Mouse (Mus musculus) layer of hippocampus, postnatal 25 days (tissue): ENCODE data around the gene Gm8332. TPM values are rescaled to one million over a fixed set of nuclear protein-coding genes. Genes with fewer than 3 reads are reported as not detected.
"Not testable (repeated sequence)": the region's sequence is repeated elsewhere in the genome, so short reads cannot be mapped to it uniquely, and the experiment has no call there.

Experiments
- DNase-seq, 2 experiments: peaks; one replicate each; pipeline ENCODE4 v3.0.0; 2022; ENCODE audit warnings: mixed read lengths in 2 of 2, low spot score in 1 of 2; ENCODE audit errors: extremely low spot score in 1 of 2
- total RNA-seq, 2 experiments: library from RNA; stranded (reverse); gene quantifications; 2 replicates each; pipeline ENCODE4 v1.2.3; 2021

Gm8332 gene
- total RNA-seq: not detected

GRCm38 (mm10) chr12:88250000-88250399 is at the start of gene Gm8332:
Gene Gm8332, minus strand, starts transcription at chr12:88250100.
- DNase-seq: not testable (repeated sequence)

DNA sequence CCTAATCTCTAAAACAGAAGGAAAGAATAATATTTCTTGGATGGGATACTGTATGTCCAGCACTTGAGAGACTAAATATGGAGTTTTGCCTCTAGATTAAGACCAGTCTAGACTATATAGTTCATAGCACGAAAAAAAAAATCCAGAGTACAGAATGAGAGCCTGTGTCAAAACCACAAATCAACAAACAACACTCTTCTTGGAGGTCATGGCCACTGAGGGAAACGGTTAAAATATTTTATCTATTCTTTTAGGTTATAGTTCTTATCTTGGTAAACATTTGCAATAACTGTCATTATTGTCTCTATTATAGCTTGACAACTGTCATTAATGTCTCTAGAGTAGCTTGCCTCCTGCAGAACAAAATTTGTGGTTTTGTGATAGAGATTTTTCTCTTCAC is 47.3 kb upstream of the Gm8332 start:
- not testable (repeated sequence) for DNase-seq

DNA sequence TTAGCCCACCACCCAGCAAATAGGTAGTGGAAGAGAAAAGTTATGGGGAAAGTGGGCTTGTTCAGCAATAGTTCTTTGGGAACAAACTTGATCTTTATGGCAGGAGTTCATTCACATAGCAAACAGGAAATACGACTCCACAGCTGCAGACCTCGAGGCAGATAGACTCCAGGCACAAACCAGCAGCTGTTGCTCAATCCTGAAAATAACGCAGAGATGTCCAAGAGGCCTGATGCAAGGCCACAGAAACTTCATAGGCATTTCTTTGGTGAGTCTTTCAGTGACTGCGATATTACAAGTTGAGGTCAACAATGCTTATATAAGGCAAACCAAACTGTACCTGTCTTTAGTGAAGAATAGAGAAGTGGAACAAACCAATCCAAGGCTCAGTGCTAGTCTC is 43.2 kb upstream of the Gm8332 start:
- not testable (repeated sequence) for DNase-seq

DNA sequence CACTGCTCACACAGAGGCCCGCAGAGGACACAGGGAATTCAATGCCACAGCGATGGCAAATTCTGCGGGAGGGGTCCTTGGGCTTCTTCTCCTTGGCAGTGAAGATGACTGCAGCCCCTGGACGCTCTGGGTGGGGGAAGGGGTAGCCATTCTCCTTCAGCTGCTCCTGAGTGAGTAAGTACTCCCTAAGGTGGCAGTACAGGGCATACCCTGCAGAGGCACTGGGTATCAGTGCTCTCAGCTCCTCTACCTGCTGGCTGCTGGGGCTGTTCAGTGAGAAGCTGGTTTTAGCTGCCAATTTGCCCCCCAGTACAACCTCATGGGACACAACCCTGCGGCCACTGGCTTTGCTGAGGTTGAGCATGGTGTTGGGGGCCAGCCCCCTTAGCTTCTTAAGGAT is 35.3 kb upstream of the Gm8332 start:
- DNase-seq: not testable (repeated sequence)

DNA sequence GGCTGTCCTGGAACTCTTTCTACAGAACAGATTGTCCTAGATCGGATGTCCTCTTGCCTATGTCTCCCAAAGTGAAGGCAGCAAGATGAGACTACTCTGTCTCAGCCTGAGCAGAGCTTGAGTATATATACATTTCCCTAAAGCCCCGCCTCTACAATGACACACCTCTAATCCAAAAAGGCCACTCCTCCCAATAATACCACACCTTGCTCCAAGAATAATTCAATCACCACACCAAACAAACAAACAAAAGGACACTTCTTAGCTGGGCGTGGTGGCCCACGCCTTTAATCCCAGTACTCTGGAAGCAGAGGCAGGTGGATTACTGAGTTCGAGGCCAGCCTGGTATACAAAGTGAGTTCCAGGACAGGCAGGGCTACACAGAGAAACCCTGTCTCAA is 24.5 kb upstream of the Gm8332 start, which contains the start of gene Gm5662:
Gene Gm5662, minus strand, starts transcription at position 101 of the 400 bp plus-strand sequence.
- DNase-seq: not testable (repeated sequence)

GRCm38 (mm10) chr12:88257241-88257640 is 7.3 kb upstream of the Gm8332 start:
- no peak for DNase-seq

- DNase-seq: not testable (repeated sequence)
Measured at GRCm38 (mm10) chr12:88255917-88256316, 6.0 kb upstream of the Gm8332 start.

DNA sequence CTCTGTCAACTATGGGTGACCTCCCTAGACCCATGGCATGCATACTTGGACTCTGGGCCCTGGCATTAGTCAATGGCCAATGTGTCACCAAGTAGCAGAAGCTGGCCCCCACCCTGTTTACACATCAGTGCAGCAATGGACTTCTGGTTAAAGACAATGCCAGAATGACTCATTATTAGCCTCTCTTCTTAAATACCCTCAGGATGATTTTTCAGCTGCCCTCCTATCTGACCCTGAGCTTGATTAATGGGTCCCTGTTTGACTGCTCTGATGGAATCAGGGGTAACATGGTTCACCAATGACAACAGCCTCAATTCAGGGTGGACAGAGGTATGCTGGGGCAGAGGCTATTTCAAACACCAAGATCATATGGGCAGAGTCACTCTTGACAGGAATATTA is 4.1 kb downstream of the Gm8332 start:
- DNase-seq: not testable (repeated sequence)

DNA sequence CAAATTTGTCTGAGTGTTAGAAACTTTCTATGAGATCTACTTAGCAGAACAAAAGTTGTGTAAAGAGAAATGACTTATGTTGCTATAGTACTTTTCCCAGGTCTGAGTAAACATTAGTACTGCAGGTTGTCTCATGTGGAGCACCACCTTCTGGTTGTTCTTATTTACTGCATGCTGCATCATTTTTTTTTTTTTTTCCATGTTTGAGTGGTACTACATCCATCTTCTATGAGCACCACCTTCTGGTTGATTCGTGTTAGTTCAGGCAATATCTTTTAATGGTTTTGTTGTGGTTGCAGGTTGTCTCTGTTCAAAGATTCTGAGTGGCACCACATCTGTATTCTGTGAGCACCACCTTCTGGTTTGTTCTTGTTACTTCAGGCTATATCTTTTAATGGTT is 7.0 kb downstream of the Gm8332 start:
- not testable (repeated sequence) for DNase-seq

- DNase-seq: no peak
Measured at GRCm38 (mm10) chr12:88219445-88219844, 30.5 kb downstream of the Gm8332 start.

GRCm38 (mm10) chr12:88218059-88218458 is 31.8 kb downstream of the Gm8332 start:
- DNase-seq: not testable (repeated sequence)

DNA sequence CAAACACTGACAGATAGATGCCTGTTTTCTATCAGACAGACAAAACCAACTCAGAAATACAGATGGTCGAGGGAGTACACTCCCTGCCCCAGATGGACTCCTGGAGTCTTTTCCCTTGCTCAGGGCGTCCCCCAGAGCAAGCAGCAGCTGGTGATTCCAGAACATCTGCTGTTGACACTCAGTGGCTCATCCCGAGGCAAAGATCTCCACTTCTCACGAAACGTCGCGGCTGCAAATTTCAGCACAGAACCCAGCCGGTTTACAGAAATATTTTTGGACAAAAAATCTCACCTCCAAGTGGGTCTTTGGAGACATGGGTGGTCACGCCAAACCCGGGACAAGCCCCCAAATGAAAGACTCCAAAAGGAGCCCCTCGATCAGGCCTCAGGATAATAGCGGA is 35.3 kb downstream of the Gm8332 start:
- DNase-seq: no peak

DNA sequence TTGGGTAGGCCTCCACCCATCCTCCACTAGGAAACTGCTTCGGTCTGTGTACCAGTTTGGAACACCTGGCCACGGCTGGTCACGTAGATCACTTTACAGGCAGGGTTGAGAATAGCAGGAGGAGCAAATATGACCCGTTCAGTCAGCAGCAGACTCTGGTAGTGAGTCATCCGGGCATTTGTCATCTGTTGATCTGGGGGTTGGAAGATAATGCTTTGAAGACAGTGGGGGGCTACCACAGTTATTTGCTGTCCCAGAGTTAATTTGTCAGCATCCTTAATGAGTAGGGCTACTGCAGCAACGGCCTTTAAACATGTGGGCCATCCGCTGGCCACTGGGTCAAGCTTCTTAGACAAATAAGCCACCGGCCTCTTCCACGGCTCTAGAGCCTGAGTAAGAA is 38.4 kb downstream of the Gm8332 start:
- DNase-seq: not testable (repeated sequence)

GRCm38 (mm10) chr12:88202856-88203255 is 47.0 kb downstream of the Gm8332 start:
- DNase-seq: no peak

Other genes with a start within 250 kb of the Gm8332 start
- gene Gm2075, start 238.3 kb downstream of the Gm8332 start, total RNA-seq: not detected
- not detected for gene Gm6803, start 231.3 kb downstream of the Gm8332 start, total RNA-seq
- gene Gm2056, start 223.1 kb downstream of the Gm8332 start, total RNA-seq: not detected
- gene Gm16368, start 166.4 kb downstream of the Gm8332 start, total RNA-seq: not detected
- gene Gm10436, start 68.0 kb downstream of the Gm8332 start, total RNA-seq: not detected
- gene Gm5662, start 24.4 kb upstream of the Gm8332 start, total RNA-seq: not detected
- not detected for gene Gm5039, start 73.9 kb upstream of the Gm8332 start, total RNA-seq
- 10 to 100 TPM; 34.5 to 35.2 TPM for gene Adck1, start 110.5 kb upstream of the Gm8332 start, total RNA-seq